Mouse (Mus musculus) ES-E14 (cell line): ENCODE results near the gene Mark2.

Experiments
- HCFC1 ChIP-seq: IDR thresholded peaks from 2 replicates; pipeline ENCODE4 v1.6.1; 2012; ENCODE audit warnings: low read length, inconsistent platforms, borderline replicate concordance; ENCODE audit not compliant: insufficient read depth
- ZC3H11A ChIP-seq: IDR thresholded peaks from 2 replicates; pipeline ENCODE4 v1.6.1; 2012; ENCODE audit warnings: low read depth, mild to moderate bottlenecking, inconsistent platforms, low read length, borderline replicate concordance

- no peak for TF ChIP-seq ZC3H11A
- TF ChIP-seq HCFC1 = no peak
Measured at GRCm38 (mm10) chr19:7240291-7240690, 101.4 kb downstream of the Mark2 start.
